Comparison of ENCODE assay signal across 26 mouse cellular contexts in genomic region chr12:105810608-105811007, GRCm38 (mm10). TPM values are rescaled to one million over a fixed set of nuclear protein-coding genes. Genes with fewer than 3 reads are reported as not detected.
DNase-seq lines count a peak whose midpoint lies in the region; ATAC-seq and TF ChIP-seq lines count a peak whose summit lies in the region.
"Had no signal": no experiment of that assay in that cellular context is flagged by ENCODE, and none has a peak within 500 bp of the region (broad histone marks: within the 10 kb centered on the region; RNA-seq: fewer than 3 reads in every experiment).

No protein-coding gene starts in this region.

- no peaks in the 10 kb centered on the region for H3K27me3 ChIP-seq in liver, embryonic 13.5 days
- no peaks in the 10 kb centered on the region for H3K27me3 ChIP-seq in liver, embryonic 11.5 days (replicated peaks; ENCODE audit: control insufficient read depth, insufficient read depth, low read length)
- no peaks in the 10 kb centered on the region for H3K27me3 ChIP-seq in G1E (ENCODE audit: insufficient read depth, low read length)
- no peaks in the 10 kb centered on the region for H3K27me3 ChIP-seq in liver, embryonic 15.5 days
- H3K27me3 ChIP-seq: embryonic facial prominence, embryonic 13.5 days; forebrain, embryonic 12.5 days; forebrain, embryonic 15.5 days; heart, embryonic 13.5 days; hindbrain, embryonic 12.5 days; hindbrain, embryonic 15.5 days; Patski had no signal

- no peak overlapping the region for H3K9ac ChIP-seq in liver, embryonic 13.5 days
- H3K9ac ChIP-seq in liver, embryonic 11.5 days (ENCODE audit: low read depth, low read length), result no peak overlapping the region
- no peak overlapping the region for H3K9ac ChIP-seq in liver, embryonic 15.5 days
- H3K9ac ChIP-seq: embryonic facial prominence, embryonic 13.5 days; forebrain, embryonic 12.5 days; forebrain, embryonic 15.5 days; heart, embryonic 13.5 days; hindbrain, embryonic 12.5 days; hindbrain, embryonic 15.5 days had no signal

- H3K27ac ChIP-seq in liver, embryonic 13.5 days, result no peak overlapping the region
- no peak overlapping the region for H3K27ac ChIP-seq in liver, embryonic 11.5 days (ENCODE audit: low read depth, low read length)
- H3K27ac ChIP-seq in liver, embryonic 15.5 days (replicated peaks), result no peak overlapping the region
- H3K27ac ChIP-seq: embryonic facial prominence, embryonic 13.5 days; forebrain, embryonic 12.5 days; forebrain, embryonic 15.5 days; heart, adult 2 months; heart, embryonic 10.5 days; heart, embryonic 13.5 days; hindbrain, embryonic 12.5 days; hindbrain, embryonic 15.5 days had no signal

- H3K36me3 ChIP-seq in liver, embryonic 13.5 days, result peaks cover 85% of the 10 kb centered on the region
- peaks cover 33% of the 10 kb centered on the region; the same call in 1 of the 2 replicates for H3K36me3 ChIP-seq in liver, embryonic 11.5 days (ENCODE audit: control insufficient read depth, insufficient read depth, low read length)
- peaks cover 91% of the 10 kb centered on the region for H3K36me3 ChIP-seq in G1E (replicated peaks)
- H3K36me3 ChIP-seq in liver, embryonic 15.5 days (replicated peaks), result peaks cover 89% of the 10 kb centered on the region

- intact Hi-C loops in heart, postnatal 14 days (cut with DNase I), result no loop called here

- H3K4me1 ChIP-seq in liver, embryonic 13.5 days (replicated peaks), result peaks cover 5% of the 10 kb centered on the region; the same call in 1 of the 2 replicates
- H3K4me1 ChIP-seq in liver, embryonic 11.5 days (replicated peaks; ENCODE audit: control insufficient read depth, insufficient read depth, low read length), result no peaks in the 10 kb centered on the region
- H3K4me1 ChIP-seq in G1E (ENCODE audit: insufficient read depth, low read depth, low read length), result peaks cover 58% of the 10 kb centered on the region
- H3K4me1 ChIP-seq in liver, embryonic 15.5 days (replicated peaks), result peaks cover 9% of the 10 kb centered on the region
- H3K4me1 ChIP-seq: forebrain, embryonic 12.5 days; forebrain, embryonic 15.5 days; hindbrain, embryonic 12.5 days; hindbrain, embryonic 15.5 days had no signal

- TF ChIP-seq CTCF in G1E (IDR thresholded peaks at IDR 0.05; ENCODE audit: low read depth, low read length), result no peak

- WGBS in liver, embryonic 13.5 days (ENCODE audit: insufficient replicate concordance), result 59% methylated on average over 6 of the region's 6 CpGs
- WGBS in liver, embryonic 11.5 days, result 82% methylated on average over 6 of the region's 6 CpGs
- 53% methylated on average over 6 of the region's 6 CpGs for WGBS in liver, embryonic 15.5 days (ENCODE audit: insufficient replicate concordance)

- no peak overlapping the region for H3K4me2 ChIP-seq in liver, embryonic 13.5 days
- no peak overlapping the region for H3K4me2 ChIP-seq in liver, embryonic 11.5 days
- H3K4me2 ChIP-seq in liver, embryonic 15.5 days, result no peak overlapping the region
- H3K4me2 ChIP-seq: embryonic facial prominence, embryonic 13.5 days; forebrain, embryonic 12.5 days; forebrain, embryonic 15.5 days; heart, embryonic 13.5 days; hindbrain, embryonic 12.5 days; hindbrain, embryonic 15.5 days had no signal

- ATAC-seq in liver, embryonic 13.5 days (ENCODE audit: low read depth), result peak; percentile 65; the same call in 1 of the 2 replicates
- ATAC-seq in liver, embryonic 11.5 days (replicated peaks; ENCODE audit: low FRiP score), result no peak; the same call in 1 of the 2 replicates
- peak; percentile 93 for ATAC-seq in G1E (ENCODE audit: extremely low read depth, insufficient number of reproducible peaks, low FRiP score, poor library complexity, severe bottlenecking)
- peak; percentile 37; the same call in 1 of the 2 replicates for ATAC-seq in liver, embryonic 15.5 days (ENCODE audit: insufficient read depth)
- ATAC-seq in megakaryocyte-erythroid progenitor cell, adult 5-6 weeks (replicated peaks; ENCODE audit: low FRiP score, low TSS enrichment, poor library complexity, severe bottlenecking), result peak; percentile 74
- ATAC-seq: CD4-positive, CD25-positive, alpha-beta regulatory T cell, adult 4 months; forebrain, embryonic 15.5 days; Patski had no signal

- H3K4me3 ChIP-seq in liver, embryonic 13.5 days (replicated peaks), result no peak overlapping the region
- H3K4me3 ChIP-seq in liver, embryonic 11.5 days (ENCODE audit: low read depth, low read length), result no peak overlapping the region
- no peak overlapping the region; the same call in 1 of the 2 replicates for H3K4me3 ChIP-seq in G1E (ENCODE audit: low read depth, low read length)
- no peak overlapping the region for H3K4me3 ChIP-seq in liver, embryonic 15.5 days (replicated peaks)
- H3K4me3 ChIP-seq: embryonic facial prominence, embryonic 13.5 days; erythroblast, embryonic 14.5 days; forebrain, embryonic 12.5 days; forebrain, embryonic 15.5 days; heart, adult 2 months; heart, embryonic 10.5 days; heart, embryonic 13.5 days; hindbrain, embryonic 12.5 days; hindbrain, embryonic 15.5 days had no signal

- DNase-seq in liver, embryonic 13.5 days, result peak; percentile 3
- DNase-seq in liver, embryonic 11.5 days (ENCODE audit: low spot score), result no peak
- DNase-seq in G1E (ENCODE audit: low spot score), result peak; percentile 20
- no peak for DNase-seq in frontal cortex, postnatal 25 days (ENCODE audit: low spot score in 2 of 2)
- DNase-seq in heart, postnatal 14 days, result no peak
- DNase-seq: adrenal gland, postnatal 10 days; adrenal gland, postnatal 36 days; cerebellum, adult 11 months; cerebellum, adult 2 months; cerebellum, adult 9-11 months; cerebellum, postnatal 25 days; gastrocnemius, postnatal 10 days; gastrocnemius, postnatal 36 days; heart, adult 2 months had no signal

- H3K9me3 ChIP-seq in liver, embryonic 13.5 days (replicated peaks), result no peaks in the 10 kb centered on the region
- H3K9me3 ChIP-seq in liver, embryonic 11.5 days (ENCODE audit: control insufficient read depth, low read length), result no peaks in the 10 kb centered on the region
- H3K9me3 ChIP-seq in G1E (replicated peaks), result no peaks in the 10 kb centered on the region
- H3K9me3 ChIP-seq in liver, embryonic 15.5 days (replicated peaks), result no peaks in the 10 kb centered on the region
- H3K9me3 ChIP-seq: embryonic facial prominence, embryonic 13.5 days; forebrain, embryonic 12.5 days; forebrain, embryonic 15.5 days; heart, embryonic 10.5 days; heart, embryonic 13.5 days; hindbrain, embryonic 12.5 days; hindbrain, embryonic 15.5 days had no signal

RNA-seq across cellular contexts. Expression of gene Papola, which starts 26.1 kb away (rescaled TPM):
- 120 and 165 TPM in 2 replicates for polyA plus RNA-seq in liver, embryonic 13.5 days (2015; fragmentation: Nextera tagmentation; extraction: Ambion mirVana)
- 178 and 192 TPM in 2 replicates for polyA plus RNA-seq in liver, embryonic 11.5 days (2014; fragmentation: Nextera tagmentation; extraction: Ambion mirVana)
- total RNA-seq in G1E (2014; fragmentation: Nextera tagmentation) (625 and 650 TPM in 2 replicates), G1E (2017) (232 and 258 TPM in 2 replicates)
- polyA plus RNA-seq in G1E (2012), result 661 and 673 TPM in 2 replicates
- 90.3 and 97.1 TPM in 2 replicates for polyA plus RNA-seq in liver, embryonic 15.5 days (2015; fragmentation: Nextera tagmentation; extraction: Ambion mirVana)
- total RNA-seq in megakaryocyte-erythroid progenitor cell, adult 5-6 weeks (2014; fragmentation: Nextera tagmentation), result 201 and 263 TPM in 2 replicates
- total RNA-seq in megakaryocyte-erythroid progenitor cell, adult 5-6 weeks (2017), result 192 and 204 TPM in 2 replicates
- 100 to 1,000 TPM; 123 to 140 TPM for total RNA-seq in heart, postnatal 14 days (2021)

Comparison
In these comparisons a context has a peak if more than half of its experiments do, and no peak if none do; other contexts are left out.
1. DNase-seq: peak in liver, embryonic 13.5 days (single experiment) and G1E (single experiment); none in liver, embryonic 11.5 days (single experiment), frontal cortex, postnatal 25 days (0 of 2) and heart, postnatal 14 days (0 of 2).